23 mouse cellular contexts compared by ENCODE assay signal in the genomic region with DNA sequence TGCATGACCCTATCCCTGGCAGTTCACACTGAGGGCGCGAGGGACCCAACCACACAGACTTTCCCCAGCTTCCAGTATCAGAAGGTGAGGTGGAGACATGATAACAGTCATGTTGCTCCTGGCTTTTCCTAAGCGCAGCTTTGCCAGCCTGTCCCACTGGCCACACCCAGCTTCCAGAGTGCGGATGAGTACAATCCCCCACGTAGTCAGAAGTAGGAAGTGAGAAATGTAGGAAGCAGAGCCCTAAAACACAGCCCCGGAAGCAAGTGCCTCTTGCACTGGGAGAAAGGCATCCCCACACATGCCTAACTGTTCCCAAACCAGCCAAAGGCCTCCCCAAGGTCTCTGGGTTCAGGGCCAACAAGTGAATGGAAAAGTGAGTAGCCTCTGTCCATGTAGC.
A peak's percentile ranks its signal among the peaks of the same experiment; 100 is the strongest.
DNase-seq lines count a peak whose midpoint lies in the region; ATAC-seq and TF ChIP-seq lines count a peak whose summit lies in the region.
"Had no signal": no experiment of that assay in that cellular context is flagged by ENCODE, and none has a peak within 500 bp of the region (broad histone marks: within the 10 kb centered on the region; RNA-seq: fewer than 3 reads in every experiment).

No protein-coding gene starts in this region.

- WGBS in hindbrain, embryonic 13.5 days = 92% methylated on average over 6 of the region's 6 CpGs
- 94% methylated on average over 6 of the region's 6 CpGs for WGBS in hindbrain, embryonic 11.5 days
- WGBS in neural tube, embryonic 13.5 days = 92% methylated on average over 6 of the region's 6 CpGs
- WGBS in neural tube, embryonic 15.5 days = 89% methylated on average over 6 of the region's 6 CpGs
- WGBS in midbrain, embryonic 15.5 days = 92% methylated on average over 6 of the region's 6 CpGs
- WGBS in olfactory bulb, adult 2 months = 61% methylated on average over 6 of the region's 6 CpGs

- peaks cover 16% of the 10 kb centered on the region for H3K4me1 ChIP-seq in hindbrain, embryonic 13.5 days (replicated peaks)
- no peaks in the 10 kb centered on the region for H3K4me1 ChIP-seq in hindbrain, embryonic 11.5 days (replicated peaks; ENCODE audit: control insufficient read depth, insufficient read depth, low read length)
- peaks cover 14% of the 10 kb centered on the region for H3K4me1 ChIP-seq in neural tube, embryonic 13.5 days (replicated peaks)
- H3K4me1 ChIP-seq in neural tube, embryonic 15.5 days = peaks cover 15% of the 10 kb centered on the region
- H3K4me1 ChIP-seq in midbrain, embryonic 15.5 days = peaks cover 17% of the 10 kb centered on the region
- H3K4me1 ChIP-seq in olfactory bulb, adult 2 months (ENCODE audit: control insufficient read depth, insufficient read depth, low read length) = peaks cover 41% of the 10 kb centered on the region
- H3K4me1 ChIP-seq: embryonic facial prominence, embryonic 12.5 days; heart, embryonic 15.5 days; liver, embryonic 15.5 days; lung, embryonic 15.5 days; megakaryocyte, embryonic 14.5 days had no signal

- no peaks in the 10 kb centered on the region for H3K9me3 ChIP-seq in hindbrain, embryonic 13.5 days
- no peaks in the 10 kb centered on the region for H3K9me3 ChIP-seq in hindbrain, embryonic 11.5 days (ENCODE audit: control insufficient read depth, low read length)
- H3K9me3 ChIP-seq in neural tube, embryonic 13.5 days = no peaks in the 10 kb centered on the region
- H3K9me3 ChIP-seq in neural tube, embryonic 15.5 days (replicated peaks) = no peaks in the 10 kb centered on the region
- no peaks in the 10 kb centered on the region for H3K9me3 ChIP-seq in midbrain, embryonic 15.5 days
- H3K9me3 ChIP-seq: embryonic facial prominence, embryonic 12.5 days; heart, embryonic 15.5 days; limb, embryonic 10.5 days; liver, embryonic 15.5 days; lung, embryonic 15.5 days; megakaryocyte, embryonic 14.5 days; neural tube, embryonic 12.5 days had no signal

- peak overlapping the region; percentile 58; the same call in 1 of the 2 replicates for H3K27ac ChIP-seq in hindbrain, embryonic 13.5 days
- H3K27ac ChIP-seq in hindbrain, embryonic 11.5 days (ENCODE audit: low read depth, low read length) = no peak overlapping the region
- 0 out of 2 replicates have a peak overlapping the region, but pooled peaks have one; percentile 13 for H3K27ac ChIP-seq in neural tube, embryonic 13.5 days (replicated peaks)
- no peak overlapping the region; the same call in 1 of the 2 replicates for H3K27ac ChIP-seq in neural tube, embryonic 15.5 days (replicated peaks)
- H3K27ac ChIP-seq in midbrain, embryonic 15.5 days = peak overlapping the region; percentile 52
- H3K27ac ChIP-seq in olfactory bulb, adult 2 months (ENCODE audit: insufficient read depth, low read depth, low read length) = peak overlapping the region; percentile 25; the same call in 1 of the 2 replicates
- H3K27ac ChIP-seq: embryonic facial prominence, embryonic 12.5 days; heart, embryonic 15.5 days; limb, embryonic 10.5 days; liver, embryonic 15.5 days; lung, embryonic 15.5 days; neural tube, embryonic 12.5 days had no signal

- no peak for ATAC-seq in hindbrain, embryonic 13.5 days (ENCODE audit: low FRiP score)
- ATAC-seq in hindbrain, embryonic 11.5 days (ENCODE audit: low FRiP score) = no peak
- ATAC-seq in neural tube, embryonic 13.5 days (ENCODE audit: low read depth) = no peak
- no peak for ATAC-seq in neural tube, embryonic 15.5 days (ENCODE audit: low FRiP score)
- ATAC-seq in midbrain, embryonic 15.5 days (replicated peaks) = no peak
- ATAC-seq: intestine, postnatal 0 days had no signal

- no peak overlapping the region for H3K4me3 ChIP-seq in hindbrain, embryonic 13.5 days
- H3K4me3 ChIP-seq in hindbrain, embryonic 11.5 days (ENCODE audit: low read depth, low read length) = no peak overlapping the region
- no peak overlapping the region for H3K4me3 ChIP-seq in neural tube, embryonic 13.5 days
- no peak overlapping the region for H3K4me3 ChIP-seq in neural tube, embryonic 15.5 days (replicated peaks)
- H3K4me3 ChIP-seq in midbrain, embryonic 15.5 days = no peak overlapping the region
- H3K4me3 ChIP-seq in olfactory bulb, adult 2 months (ENCODE audit: insufficient read depth, low read depth, low read length) = no peak overlapping the region
- H3K4me3 ChIP-seq: embryonic facial prominence, embryonic 12.5 days; heart, embryonic 15.5 days; limb, embryonic 10.5 days; liver, embryonic 15.5 days; lung, embryonic 15.5 days; megakaryocyte, embryonic 14.5 days; neural tube, embryonic 12.5 days had no signal

- no peak overlapping the region for H3K4me2 ChIP-seq in hindbrain, embryonic 13.5 days
- no peak overlapping the region for H3K4me2 ChIP-seq in hindbrain, embryonic 11.5 days (replicated peaks; ENCODE audit: low read depth, low read length)
- no peak overlapping the region for H3K4me2 ChIP-seq in neural tube, embryonic 13.5 days
- H3K4me2 ChIP-seq in neural tube, embryonic 15.5 days = no peak overlapping the region
- H3K4me2 ChIP-seq in midbrain, embryonic 15.5 days = no peak overlapping the region
- H3K4me2 ChIP-seq: embryonic facial prominence, embryonic 12.5 days; heart, embryonic 15.5 days; liver, embryonic 15.5 days; lung, embryonic 15.5 days; neural tube, embryonic 12.5 days had no signal

- no peaks in the 10 kb centered on the region for H3K27me3 ChIP-seq in hindbrain, embryonic 13.5 days
- no peaks in the 10 kb centered on the region for H3K27me3 ChIP-seq in hindbrain, embryonic 11.5 days (ENCODE audit: control insufficient read depth, insufficient read depth, low read length)
- no peaks in the 10 kb centered on the region for H3K27me3 ChIP-seq in neural tube, embryonic 13.5 days
- no peaks in the 10 kb centered on the region for H3K27me3 ChIP-seq in neural tube, embryonic 15.5 days (replicated peaks)
- H3K27me3 ChIP-seq in midbrain, embryonic 15.5 days (replicated peaks) = no peaks in the 10 kb centered on the region
- H3K27me3 ChIP-seq: embryonic facial prominence, embryonic 12.5 days; heart, embryonic 15.5 days; liver, embryonic 15.5 days; lung, embryonic 15.5 days; neural tube, embryonic 12.5 days had no signal

- no peak overlapping the region for H3K9ac ChIP-seq in hindbrain, embryonic 13.5 days
- H3K9ac ChIP-seq in hindbrain, embryonic 11.5 days (ENCODE audit: low read depth, low read length) = no peak overlapping the region
- H3K9ac ChIP-seq in neural tube, embryonic 13.5 days = 0 out of 2 replicates have a peak overlapping the region, but pooled peaks have one; percentile 17
- no peak overlapping the region for H3K9ac ChIP-seq in neural tube, embryonic 15.5 days (replicated peaks)
- no peak overlapping the region for H3K9ac ChIP-seq in midbrain, embryonic 15.5 days
- H3K9ac ChIP-seq: embryonic facial prominence, embryonic 12.5 days; forebrain, postnatal 0 days; heart, embryonic 15.5 days; liver, embryonic 15.5 days; lung, embryonic 15.5 days; neural tube, embryonic 12.5 days had no signal

- H3K36me3 ChIP-seq in hindbrain, embryonic 13.5 days = no peaks in the 10 kb centered on the region
- no peaks in the 10 kb centered on the region for H3K36me3 ChIP-seq in hindbrain, embryonic 11.5 days (ENCODE audit: control insufficient read depth, insufficient read depth, low read length)
- no peaks in the 10 kb centered on the region for H3K36me3 ChIP-seq in neural tube, embryonic 13.5 days
- H3K36me3 ChIP-seq in neural tube, embryonic 15.5 days = no peaks in the 10 kb centered on the region
- no peaks in the 10 kb centered on the region for H3K36me3 ChIP-seq in midbrain, embryonic 15.5 days (replicated peaks)
- H3K36me3 ChIP-seq: embryonic facial prominence, embryonic 12.5 days; heart, embryonic 15.5 days; limb, embryonic 10.5 days; liver, embryonic 15.5 days; lung, embryonic 15.5 days; neural tube, embryonic 12.5 days had no signal

- DNase-seq in hindbrain, embryonic 11.5 days (ENCODE audit: low spot score) = no peak
- no peak for DNase-seq in cerebellum, adult 9-11 months
- DNase-seq: adrenal gland, adult 2 months; cerebellum, adult 11-12 months; heart, postnatal 36 days; kidney, postnatal 25 days; liver; lung, postnatal 36 days; thymus, postnatal 14 days had no signal

- no peak for TF ChIP-seq CTCF in olfactory bulb, adult 2 months (IDR thresholded peaks at IDR 0.05; ENCODE audit: insufficient read depth, low read depth, low read length)

- no peak for TF ChIP-seq POLR2A in olfactory bulb, adult 2 months (IDR thresholded peaks at IDR 0.05; ENCODE audit: insufficient read depth, low read depth, low read length)

Comparison
In these comparisons a context has a peak if more than half of its experiments do, and no peak if none do; other contexts are left out.
1. H3K27ac ChIP-seq: peak in hindbrain, embryonic 13.5 days (single experiment), neural tube, embryonic 13.5 days (single experiment), midbrain, embryonic 15.5 days (single experiment) and olfactory bulb, adult 2 months (single experiment); none in hindbrain, embryonic 11.5 days (single experiment) and neural tube, embryonic 15.5 days (single experiment).